Mouse (Mus musculus): ENCODE results near the gene Siva1.
A peak's percentile ranks its signal among the peaks of the same experiment; 100 is the strongest.

Siva1 gene

DNA sequence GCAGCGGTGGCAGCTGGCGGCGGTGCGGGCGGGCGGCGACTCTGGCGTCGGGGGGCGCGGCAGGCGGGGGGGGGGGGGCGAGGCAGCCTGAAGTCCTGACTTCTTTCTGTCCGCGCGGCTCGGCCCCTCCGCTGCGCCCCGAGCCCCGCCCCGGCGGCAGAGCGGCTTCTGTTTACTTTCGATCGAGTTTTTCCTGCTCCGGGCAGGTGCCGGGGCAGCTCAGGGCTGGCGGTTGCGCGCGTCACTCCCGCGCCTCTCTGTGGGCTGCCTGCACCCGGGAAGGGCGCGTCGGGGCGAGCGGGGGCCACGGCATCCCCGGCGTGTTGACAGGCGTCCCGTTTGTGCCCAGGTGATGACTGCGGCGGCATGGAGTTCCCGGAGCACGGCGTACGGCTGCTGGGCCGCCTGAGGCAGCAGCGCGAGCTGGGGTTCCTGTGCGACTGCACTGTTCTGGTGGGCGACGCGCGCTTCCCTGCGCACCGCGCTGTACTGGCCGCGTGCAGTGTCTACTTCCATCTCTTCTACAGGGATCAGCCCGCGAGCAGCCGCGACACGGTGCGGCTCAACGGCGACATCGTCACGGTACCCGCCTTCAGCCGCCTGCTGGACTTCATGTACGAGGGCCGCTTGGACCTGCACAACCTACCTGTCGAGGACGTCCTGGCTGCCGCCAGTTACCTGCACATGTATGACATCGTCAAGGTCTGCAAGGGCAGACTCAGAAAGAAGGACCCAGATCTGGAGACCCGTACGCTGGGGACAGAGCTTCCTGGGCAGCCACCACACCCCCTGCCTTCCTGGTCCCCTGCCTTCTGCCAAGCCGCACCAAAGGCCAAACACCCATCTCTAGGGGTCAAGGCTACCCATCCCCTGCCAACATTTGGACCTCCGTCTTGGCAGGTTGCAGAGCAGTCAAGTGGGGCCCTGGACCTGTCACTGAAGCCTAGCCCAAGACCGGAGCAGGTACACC lies 34.8 kb downstream of the Siva1 start:
- peak; percentile 46 to 50 for DNase-seq

DNA sequence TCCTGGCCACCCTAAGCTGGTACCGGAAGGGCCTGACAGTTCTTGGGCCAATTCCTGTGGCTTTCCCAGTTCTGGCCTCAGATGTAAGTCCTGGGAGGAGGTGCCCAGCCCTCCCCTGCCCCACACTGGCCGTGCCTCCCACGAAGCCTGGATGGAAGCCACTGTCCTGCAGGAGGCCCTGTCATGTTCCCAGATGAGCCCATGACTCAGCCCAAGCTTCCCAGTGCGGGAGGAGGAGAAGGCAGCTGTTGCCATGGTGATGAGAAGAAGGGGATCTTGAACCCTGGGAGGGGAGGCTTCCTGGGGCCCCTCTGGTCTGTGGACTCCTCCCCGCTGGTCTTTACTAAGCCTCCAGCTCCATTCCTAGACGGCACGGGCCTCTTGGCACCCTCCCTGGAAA lies 38.9 kb downstream of the Siva1 start:
- no peak for DNase-seq

DNA sequence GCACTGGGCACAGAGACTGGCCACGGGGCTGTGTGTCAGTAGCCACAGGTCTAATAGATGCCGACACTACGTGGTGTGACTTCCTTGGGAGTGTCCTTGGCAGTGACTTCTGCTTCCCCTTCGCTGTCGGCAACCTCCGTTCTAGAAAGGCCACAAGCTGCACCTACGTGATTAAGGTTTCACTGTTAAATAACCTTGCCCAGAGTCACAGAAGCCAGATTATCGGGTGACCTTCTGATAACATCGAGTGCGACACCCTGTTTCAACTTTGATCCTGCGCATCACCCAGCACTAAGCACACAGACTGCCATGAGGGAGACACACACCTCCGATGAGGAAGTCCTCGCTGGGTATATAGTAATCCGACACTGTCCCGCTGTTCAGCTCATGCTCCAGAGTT lies 44.0 kb downstream of the Siva1 start:
- DNase-seq = peak; percentile 58

DNA sequence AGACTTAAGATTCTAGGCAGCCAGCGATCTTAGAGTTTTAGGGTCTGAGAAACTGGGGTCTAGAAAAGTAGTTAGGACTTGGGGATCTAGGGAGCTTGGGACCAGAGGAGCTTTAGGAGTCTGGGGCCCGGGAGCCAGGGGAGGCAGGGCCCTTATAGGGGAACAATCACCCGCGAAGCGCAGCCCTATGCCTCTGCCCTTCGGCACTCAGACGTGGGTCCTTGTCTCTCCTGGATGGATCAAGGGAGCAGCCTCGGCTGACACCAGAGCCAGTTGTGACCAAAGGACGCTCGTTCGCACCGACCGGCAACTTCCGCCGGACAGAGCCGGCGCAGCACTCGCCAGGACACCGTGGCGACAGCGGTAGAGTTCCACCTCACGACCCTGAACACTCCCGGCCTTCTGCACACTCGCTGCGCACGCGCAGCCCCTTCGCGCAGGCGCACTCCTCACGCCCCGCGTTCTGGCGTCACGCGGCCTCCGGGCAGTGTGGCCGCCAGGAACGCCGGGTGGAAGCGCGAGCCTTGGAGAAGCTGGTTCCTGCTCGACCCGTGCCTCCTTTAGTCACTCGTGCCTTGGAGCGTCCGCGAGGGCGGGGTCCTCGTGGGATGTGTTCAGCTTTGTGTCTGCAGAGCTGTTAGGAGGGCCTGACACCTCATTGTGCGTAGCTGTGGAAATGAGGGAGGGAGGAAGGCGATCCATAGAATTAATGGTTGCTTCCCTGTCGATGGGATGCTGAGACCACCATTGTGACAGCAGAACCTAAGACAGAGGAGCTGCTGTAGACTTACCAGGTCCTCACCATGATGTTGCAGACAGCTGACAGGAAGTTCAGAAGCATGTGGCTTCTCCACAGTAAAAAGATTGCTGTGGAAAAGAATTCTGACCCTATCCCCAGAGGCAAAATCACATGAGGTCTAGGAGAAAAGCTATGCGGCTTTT lies 49.0 kb downstream of the Siva1 start:
- DNase-seq = peak; percentile 91 to 93

DNA sequence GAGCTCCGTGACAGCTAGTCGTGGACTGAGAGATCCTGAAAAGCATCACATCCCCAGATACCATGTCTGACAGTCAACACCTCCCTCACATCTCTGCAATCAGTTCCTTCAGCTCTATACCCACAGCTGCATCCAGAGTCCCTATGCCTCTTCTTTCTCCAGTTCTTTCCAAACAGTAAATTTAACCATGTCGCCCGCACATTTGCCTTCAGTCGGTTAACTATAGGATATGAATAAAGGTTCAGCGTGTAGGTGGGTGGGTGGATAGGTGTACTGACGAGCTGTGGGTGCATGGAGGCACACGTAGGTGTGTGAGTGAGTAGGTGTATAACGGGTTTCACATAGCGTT lies 49.6 kb downstream of the Siva1 start:
- no peak for DNase-seq

DNA sequence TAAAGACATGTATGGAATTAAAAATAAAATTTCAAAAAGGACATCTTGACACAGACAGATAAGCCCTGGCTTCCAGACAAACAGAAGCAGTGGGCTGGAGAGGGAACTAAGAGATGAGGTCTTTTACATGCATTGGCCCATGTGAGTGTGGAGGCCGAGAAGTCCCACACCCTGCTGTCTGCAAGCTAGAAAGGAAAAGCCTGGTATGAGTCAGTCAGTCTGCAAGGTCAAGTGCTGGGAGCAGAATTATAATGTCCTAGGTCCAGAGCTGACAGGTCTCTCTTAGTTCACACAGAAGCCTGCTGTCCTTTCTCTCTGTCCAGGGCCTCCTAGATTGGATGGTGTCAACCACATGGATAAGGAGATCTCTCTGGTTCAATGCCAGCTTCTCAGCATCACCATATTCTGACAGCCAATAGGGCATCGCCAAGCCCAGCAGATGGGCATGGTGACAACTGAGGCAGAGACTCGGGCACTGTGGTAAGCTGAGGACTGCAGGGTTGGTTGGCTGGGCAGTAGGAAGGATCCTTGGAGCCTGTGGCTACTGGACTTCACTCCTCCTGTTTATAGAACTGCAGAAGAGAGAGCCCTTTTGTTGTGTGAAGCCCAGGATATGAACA lies 52.4 kb downstream of the Siva1 start:
- DNase-seq = no peak

All from B cell, adult 2 months (primary cell).